Comparison of ENCODE assay signal across 8 mouse cellular contexts in genomic region chr5:35286190-35286589, GRCm38 (mm10). TPM values are rescaled to one million over a fixed set of nuclear protein-coding genes. Genes with fewer than 3 reads are reported as not detected.
"Had no signal": no experiment of that assay in that cellular context is flagged by ENCODE, and none has a peak within 500 bp of the region (broad histone marks: within the 10 kb centered on the region; RNA-seq: fewer than 3 reads in every experiment).

No protein-coding gene starts in this region.

- DNase-seq: kidney, adult 2 months; kidney, postnatal 14 days; lung, adult 2 months; lung, postnatal 36 days; thymus, postnatal 4 days had no signal

RNA-seq across cellular contexts. Expression of gene Adra2c, which starts 8.1 kb away (rescaled TPM):
- total RNA-seq: megakaryocyte progenitor cell, adult 5-6 weeks; monocyte, adult 5-6 weeks; neutrophil, adult 5-6 weeks had no signal
